Mouse (Mus musculus): Measurements from ENCODE around the gene Alk.

Alk gene

GRCm38 (mm10) chr17:72250482-72251405, 353.7 kb downstream of the Alk start:
- DNase-seq: peak; percentile 61 to 63

DNA sequence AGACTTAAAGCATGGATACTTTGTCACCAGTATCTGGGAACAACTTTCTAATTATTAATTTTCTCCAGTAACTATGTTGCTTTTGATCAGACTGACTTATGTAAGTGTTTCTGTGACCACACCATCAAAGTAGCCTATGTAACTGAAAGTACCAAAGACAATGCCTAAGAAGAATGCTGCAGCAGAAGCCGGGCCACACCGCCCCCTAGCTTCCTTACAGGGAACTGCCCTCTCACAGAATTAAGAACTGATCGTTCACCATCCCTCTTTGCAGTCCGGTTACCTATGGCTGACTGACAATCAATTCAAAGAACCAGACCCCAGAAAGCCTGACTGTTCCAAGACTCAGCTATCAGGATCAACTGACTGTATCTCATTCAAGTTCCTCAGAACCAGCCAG, 362.4 kb downstream of the Alk start:
- DNase-seq: peak; percentile 75 to 77

GRCm38 (mm10) chr17:72237315-72237714, 367.1 kb downstream of the Alk start:
- DNase-seq: peak; percentile 66 to 72

DNA sequence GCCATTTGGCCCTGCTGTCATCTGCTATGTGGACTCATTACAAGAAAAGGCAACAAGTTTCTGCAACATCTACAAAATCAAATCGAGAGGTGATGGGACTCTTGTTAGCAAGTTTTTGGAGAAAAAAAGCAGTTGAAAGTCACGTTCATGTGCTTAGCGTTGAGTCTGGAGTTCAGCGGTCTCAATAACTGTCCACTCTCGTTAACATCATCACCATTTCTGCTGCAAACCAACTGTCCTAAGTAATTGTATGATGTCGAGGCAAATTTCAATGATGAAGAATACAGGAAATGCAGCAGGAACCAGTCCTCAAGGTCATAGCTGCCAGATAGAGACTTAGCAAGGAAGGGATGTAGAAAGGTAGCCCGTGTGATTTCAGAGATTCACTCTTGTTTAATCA, 373.5 kb downstream of the Alk start:
- DNase-seq: no peak

DNA sequence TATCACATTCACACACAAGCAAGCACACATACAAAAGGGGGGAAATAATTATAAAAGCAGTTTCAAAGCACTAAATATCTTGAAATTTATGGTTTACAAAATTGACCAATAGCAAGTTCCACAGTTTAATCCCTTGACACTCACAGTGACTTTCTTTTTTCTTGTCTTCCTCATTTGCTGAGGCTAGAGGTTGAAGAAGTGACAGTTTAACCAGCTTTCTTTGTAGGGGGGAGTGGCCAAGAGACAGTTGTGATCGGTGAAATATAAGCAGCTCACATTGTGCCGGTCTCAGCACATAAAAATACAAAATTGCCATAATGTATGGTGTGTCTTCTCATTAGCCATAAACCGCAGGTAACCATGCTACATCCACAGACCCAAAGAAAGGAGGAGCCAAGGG, 385.6 kb downstream of the Alk start:
- no peak for DNase-seq

GRCm38 (mm10) chr17:72197576-72197975, 406.9 kb downstream of the Alk start:
- DNase-seq: peak; percentile 24 to 37

- DNase-seq: peak; percentile 38 to 43
Measured at GRCm38 (mm10) chr17:72194976-72195650, 409.3 kb downstream of the Alk start.

DNA sequence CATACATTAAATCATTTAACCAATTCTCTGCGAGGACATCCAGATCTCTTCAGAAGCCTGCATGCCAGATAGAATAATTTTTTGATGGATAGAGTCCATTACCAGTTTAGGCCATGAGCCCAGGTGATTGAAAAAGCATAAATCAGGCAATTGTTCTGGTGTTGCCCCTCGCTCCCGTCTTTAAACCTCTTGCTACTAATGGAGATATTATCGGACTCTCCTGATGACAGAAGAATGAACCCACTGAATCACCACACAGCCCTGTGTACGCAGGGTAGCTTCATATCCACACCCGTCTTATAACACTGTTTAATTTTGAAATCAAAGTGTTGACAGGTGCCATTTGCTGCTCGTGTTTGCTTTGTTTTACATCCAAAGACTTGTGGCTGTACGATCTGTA, 413.9 kb downstream of the Alk start:
- DNase-seq: no peak

DNA sequence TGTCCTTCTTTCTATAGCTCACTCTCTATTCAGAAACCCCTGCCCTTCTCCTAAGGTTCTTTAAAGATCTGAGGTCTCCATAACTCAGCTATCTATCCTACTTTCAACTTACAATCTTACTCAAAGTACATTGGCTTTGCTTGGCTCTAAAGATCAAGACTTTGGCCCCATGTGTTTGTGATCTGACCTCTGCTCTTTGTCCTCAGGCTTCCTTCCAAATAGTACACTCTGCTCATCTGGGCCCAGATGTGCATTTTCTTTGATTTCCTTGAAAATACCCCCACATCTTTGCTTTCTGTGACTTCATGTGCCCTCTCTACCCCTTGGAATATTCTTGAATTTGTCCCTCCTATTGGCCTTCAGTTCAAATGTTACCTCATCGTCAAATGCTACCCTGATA, 417.4 kb downstream of the Alk start:
- no peak for DNase-seq

DNA sequence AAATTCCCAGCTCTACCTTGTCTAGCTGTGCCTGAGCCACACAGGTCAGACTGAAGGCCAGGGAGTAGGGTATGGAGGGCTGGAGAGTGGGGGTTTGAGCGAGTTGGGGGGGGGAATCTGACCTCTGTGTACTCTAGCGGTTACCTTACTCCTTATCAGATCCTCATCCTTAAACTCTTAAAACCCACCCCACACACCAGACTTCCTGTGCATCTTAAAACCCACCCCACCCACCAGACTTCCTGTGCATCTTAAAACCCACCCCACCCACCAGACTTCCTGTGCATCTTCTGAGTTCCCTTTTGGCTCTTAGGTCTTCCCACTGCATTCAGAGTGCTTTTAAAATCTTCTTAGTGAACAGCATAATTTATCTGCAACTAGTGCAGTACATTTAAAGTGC, 422.0 kb downstream of the Alk start:
- no peak for DNase-seq

- DNase-seq: no peak
Measured at GRCm38 (mm10) chr17:72180200-72180599, 424.2 kb downstream of the Alk start.

DNA sequence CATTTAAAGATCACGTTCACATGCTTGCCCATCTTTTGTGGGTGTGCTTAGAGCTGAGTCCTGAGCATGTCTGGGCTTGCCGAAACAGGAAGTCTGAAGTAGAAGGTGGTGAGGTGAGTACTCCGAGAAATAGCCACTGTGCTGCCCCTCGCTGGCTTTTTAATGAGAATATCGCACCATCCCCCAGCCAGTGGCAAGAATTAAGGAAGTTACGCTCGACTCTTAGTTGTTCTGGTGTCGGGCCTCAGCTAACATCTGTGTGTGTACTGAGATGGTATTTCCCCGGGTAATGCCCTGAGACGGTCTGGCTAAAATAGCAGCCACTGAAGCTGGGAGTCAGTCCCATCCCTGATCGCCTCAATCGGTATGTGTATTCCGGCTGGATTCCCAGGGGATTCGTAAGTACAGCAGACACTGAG, 424.7 kb downstream of the Alk start:
- DNase-seq: no peak

DNA sequence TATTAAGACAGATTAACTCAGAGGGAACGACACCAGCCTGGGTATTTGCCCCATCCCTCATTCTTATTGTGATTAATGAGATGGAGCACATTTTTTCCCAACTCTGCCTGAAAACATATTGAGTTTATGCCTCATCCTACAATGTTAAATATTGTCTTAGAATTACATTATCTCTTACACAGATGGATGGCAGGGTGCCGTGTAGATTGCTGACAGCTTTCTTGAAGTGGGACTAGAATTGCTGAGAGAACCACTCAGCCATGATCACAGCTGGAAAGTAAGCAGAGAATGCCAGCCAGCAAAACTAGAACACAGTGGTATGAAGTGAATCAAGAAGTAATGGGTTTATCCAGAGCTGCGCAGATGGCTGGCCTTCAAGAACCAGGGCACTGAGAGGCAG, 430.6 kb downstream of the Alk start:
- DNase-seq: no peak

GRCm38 (mm10) chr17:72168152-72168551, 436.3 kb downstream of the Alk start:
- DNase-seq: no peak

GRCm38 (mm10) chr17:72158857-72159385, 445.5 kb downstream of the Alk start:
- no peak for DNase-seq

- no peak for DNase-seq
Measured at GRCm38 (mm10) chr17:72157830-72158629, 446.4 kb downstream of the Alk start.

DNA sequence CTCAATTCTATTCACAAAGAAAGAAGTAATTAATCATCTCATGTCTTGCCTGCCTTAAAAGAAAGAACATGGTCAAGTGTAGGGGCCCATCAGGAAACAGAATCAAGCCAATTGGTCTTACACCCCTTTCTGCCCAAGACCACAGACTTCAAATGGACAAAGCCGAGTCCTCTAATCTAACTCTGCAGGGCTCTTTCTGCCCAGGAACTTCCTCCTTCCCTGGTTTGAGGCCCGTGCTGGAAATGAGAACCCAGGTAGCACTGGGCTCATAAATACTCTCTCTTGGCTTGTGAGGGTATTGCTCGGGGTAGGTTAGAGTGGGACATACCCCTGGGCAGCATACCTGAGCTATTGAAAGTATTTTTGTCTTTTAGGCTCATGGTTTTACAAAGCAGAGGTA, 451.4 kb downstream of the Alk start:
- no peak for DNase-seq

GRCm38 (mm10) chr17:72144946-72145598, 459.4 kb downstream of the Alk start:
- DNase-seq: no peak

- DNase-seq: peak in 1 of 2 experiments; percentile 12
Measured at GRCm38 (mm10) chr17:72144461-72144860, 460.0 kb downstream of the Alk start.

DNA sequence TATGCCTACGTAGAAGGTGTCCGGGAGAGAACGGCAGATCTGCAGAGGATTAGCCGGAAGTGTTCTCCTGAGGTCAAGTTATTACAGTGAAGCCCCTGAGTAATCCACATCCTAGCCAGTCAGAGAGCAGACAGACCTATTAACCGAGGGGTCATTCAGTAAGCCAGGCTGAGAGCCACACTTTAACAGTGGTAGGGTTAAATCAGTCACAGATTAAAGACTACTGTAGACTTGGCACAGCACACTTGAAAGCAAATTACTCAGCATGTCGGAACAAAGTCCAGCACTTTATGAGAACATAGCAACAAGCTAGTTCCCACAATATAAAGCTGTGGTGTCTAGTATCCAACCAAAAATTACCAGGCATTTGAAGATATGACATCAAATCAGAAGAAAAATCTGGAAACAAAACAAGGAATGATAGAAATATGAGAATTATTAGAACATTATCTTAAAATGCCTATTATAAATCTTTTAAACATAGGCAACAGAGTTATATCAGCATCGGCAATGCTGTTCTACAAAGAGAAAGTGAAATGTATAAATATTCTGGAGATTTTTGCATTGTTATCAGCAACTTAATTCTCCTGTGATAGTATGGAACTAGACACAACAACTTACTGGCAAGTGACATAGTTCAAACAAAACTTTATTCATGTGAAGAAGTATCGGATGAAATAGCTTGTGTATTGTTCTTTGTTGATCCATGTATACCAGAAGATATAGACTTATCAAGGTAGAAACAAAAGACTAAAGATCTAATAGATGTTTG, 472.1 kb downstream of the Alk start:
- DNase-seq: no peak

- no peak for DNase-seq
Measured at GRCm38 (mm10) chr17:72121660-72122059, 482.8 kb downstream of the Alk start.

DNA sequence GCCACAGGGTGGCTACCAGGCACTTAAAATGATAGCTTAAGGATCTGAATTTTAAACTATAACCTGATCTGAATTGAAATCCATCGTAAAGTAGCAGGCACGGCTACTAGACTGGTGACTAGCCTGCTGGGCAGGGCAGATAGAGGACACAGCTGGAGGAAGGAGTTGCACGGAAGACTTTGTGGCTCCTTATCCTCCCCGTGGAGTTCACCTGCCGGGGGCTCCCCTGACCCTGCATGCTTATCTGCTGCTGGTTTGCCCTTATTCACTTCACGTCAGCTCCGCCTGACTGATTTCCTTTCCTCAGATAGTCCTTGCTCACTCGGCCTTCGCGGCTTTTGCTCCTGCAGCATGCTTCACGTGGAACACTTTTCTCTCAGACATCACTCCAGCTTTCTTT, 484.1 kb downstream of the Alk start:
- no peak for DNase-seq
